Mouse (Mus musculus) hindbrain, postnatal 0 days (tissue): ENCODE results near the gene Eef1akmt2. TPM values are rescaled to one million over a fixed set of nuclear protein-coding genes. Genes with fewer than 3 reads are reported as not detected.

ENCODE experiments used
- ATAC-seq: fragments of 200-750 bp; cut with Nextera tagmentation; 2 replicates; pipeline ENCODE4 v1.8.0; 2017; ENCODE audit warnings: mild to moderate bottlenecking, moderate TSS enrichment, moderate library complexity
- DNase-seq: peaks from one replicate; pipeline ENCODE4 v3.0.0-alpha.2; 2015; ENCODE audit warnings: low spot score
- H3K27ac ChIP-seq: fragments of 300-500 bp; sonication (generic); 2 replicates; pipeline ENCODE4 v1.5.1; 2014; ENCODE audit warnings: mild to moderate bottlenecking
- H3K27me3 ChIP-seq: fragments of 300-500 bp; sonication (generic); 2 replicates; pipeline ENCODE4 v1.6.1; 2014; ENCODE audit warnings: low read length, mixed read lengths; ENCODE audit not compliant: insufficient read depth
- H3K36me3 ChIP-seq: fragments of 300-500 bp; sonication (generic); 2 replicates; pipeline ENCODE4 v1.6.1; 2014; ENCODE audit warnings: low read length, mixed read lengths; ENCODE audit not compliant: insufficient read depth
- H3K4me1 ChIP-seq: fragments of 300-500 bp; sonication (generic); 2 replicates; pipeline ENCODE4 v1.6.1; 2014; ENCODE audit warnings: antibody characterized with exemption, low read length, mixed read lengths; ENCODE audit not compliant: insufficient read depth
- H3K4me2 ChIP-seq: fragments of 300-500 bp; sonication (generic); 2 replicates; pipeline ENCODE4 v1.6.1; 2014; ENCODE audit warnings: low read depth, mild to moderate bottlenecking, low read length, moderate library complexity, mixed read lengths
- H3K4me3 ChIP-seq: fragments of 300-500 bp; sonication (generic); 2 replicates; pipeline ENCODE4 v1.5.1; 2014; ENCODE audit warnings: low read length
- H3K9ac ChIP-seq: fragments of 300-500 bp; sonication (generic); replicated peaks from 2 replicates; pipeline ENCODE4 v1.6.1; 2014; ENCODE audit warnings: mild to moderate bottlenecking, low read length, moderate library complexity, mixed read lengths
- H3K9me3 ChIP-seq: fragments of 300-500 bp; sonication (generic); 2 replicates; pipeline ENCODE4 v1.6.1; 2016; ENCODE audit warnings: low read length, mixed read lengths
- CTCF ChIP-seq: IDR thresholded peaks from 2 replicates; pipeline ENCODE4 v1.5.1; 2016; ENCODE audit warnings: antibody characterized with exemption, control low read depth, low read depth
- WGBS: fragments of 180-500 bp; shearing (Covaris S2); extraction: QIAGEN DNeasy Blood & Tissue Kit; methylation state at CpG from one replicate; pipeline ENCODE4 v1.1.7; 2014; 5-methylcytosine and 5-hydroxymethylcytosine counted together
- polyA plus RNA-seq: library from polyadenylated mRNA; unstranded; fragments of >200 nt; fragmentation: Nextera tagmentation; extraction: Ambion mirVana; gene quantifications from 2 replicates; pipeline ENCODE4 v1.2.1, GENCODE M21; 2015
- total RNA-seq: library from RNA; depleted of rRNA; stranded (reverse); fragments of >200 nt; gene quantifications from 2 replicates; pipeline ENCODE4 v1.2.3, GENCODE M21; 2014

Gene Eef1akmt2
- total and polyA plus RNA-seq, 2 experiments from 2014 or later: 34.0 to 76.7 TPM

DNA sequence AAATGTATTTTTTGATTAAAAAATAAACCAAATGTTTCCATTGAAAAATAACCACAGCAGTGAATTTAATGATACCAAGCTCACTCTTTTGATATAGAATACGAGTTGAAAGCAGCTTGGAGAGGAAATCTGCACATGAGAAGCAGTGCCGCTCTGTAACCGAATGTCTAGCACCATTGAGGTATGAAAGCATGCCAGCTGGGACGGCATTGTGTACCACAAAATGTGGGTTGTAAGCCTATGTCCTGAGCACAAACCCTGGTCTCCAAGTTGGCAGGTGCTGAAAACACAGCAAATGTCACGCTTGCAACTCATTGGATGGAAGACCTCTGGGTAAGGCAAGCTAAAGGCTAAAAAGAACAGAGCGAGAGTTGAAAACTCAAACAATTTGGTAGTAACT is 35.4 kb downstream of the Eef1akmt2 start:
- H3K27ac ChIP-seq: no peak overlapping the region
- H3K27me3 ChIP-seq: no peaks in the 10 kb centered on the region
- no peaks in the 10 kb centered on the region for H3K36me3 ChIP-seq
- 0 out of 2 replicates have a peak, but pooled peaks cover 3% of the 10 kb centered on the region for H3K4me1 ChIP-seq
- no peak overlapping the region for H3K4me2 ChIP-seq
- H3K9ac ChIP-seq: no peak overlapping the region
- WGBS: 67% methylated on average over 6 of the region's 6 CpGs
- TF ChIP-seq CTCF: no peak
- DNase-seq: no peak
- H3K9me3 ChIP-seq: no peaks in the 10 kb centered on the region
- H3K4me3 ChIP-seq: no peak overlapping the region
- ATAC-seq: no peak

- no peaks in the 10 kb centered on the region for H3K27me3 ChIP-seq
- 0 out of 2 replicates have a peak, but pooled peaks cover 3% of the 10 kb centered on the region for H3K4me1 ChIP-seq
- H3K4me3 ChIP-seq: no peak overlapping the region
- DNase-seq (no peak), ATAC-seq (no peak)
- H3K9me3 ChIP-seq: no peaks in the 10 kb centered on the region
- H3K4me2 ChIP-seq: no peak overlapping the region
- no peaks in the 10 kb centered on the region for H3K36me3 ChIP-seq
- WGBS: 65% methylated on average over 2 of the region's 2 CpGs
- no peak overlapping the region for H3K27ac ChIP-seq
- TF ChIP-seq CTCF: no peak
- no peak overlapping the region for H3K9ac ChIP-seq
Measured at GRCm38 (mm10) chr7:132816528-132816927, 35.9 kb downstream of the Eef1akmt2 start.

GRCm38 (mm10) chr7:132815081-132815480 is 37.4 kb downstream of the Eef1akmt2 start:
- ATAC-seq: no peak
- WGBS: 82% methylated on average over 5 of the region's 5 CpGs

GRCm38 (mm10) chr7:132814089-132814450 is 38.4 kb downstream of the Eef1akmt2 start:
- H3K9me3 ChIP-seq: no peaks in the 10 kb centered on the region

More at GRCm38 (mm10) chr7:132815081-132815480, 37.4 kb downstream of the Eef1akmt2 start:
- Histone ChIP-seq H3K4me3 (no peak overlapping the region), H3K27ac (no peak overlapping the region), H3K27me3 (no peaks in the 10 kb centered on the region), H3K9me3 (no peaks in the 10 kb centered on the region), H3K4me2 (no peak overlapping the region), H3K9ac (no peak overlapping the region), H3K36me3 (no peaks in the 10 kb centered on the region), H3K4me1 (0 out of 2 replicates have a peak, but pooled peaks cover 3% of the 10 kb centered on the region)
- no peak for DNase-seq
- peak; percentile 15; the same call in 1 of the 2 replicates for TF ChIP-seq CTCF

DNA sequence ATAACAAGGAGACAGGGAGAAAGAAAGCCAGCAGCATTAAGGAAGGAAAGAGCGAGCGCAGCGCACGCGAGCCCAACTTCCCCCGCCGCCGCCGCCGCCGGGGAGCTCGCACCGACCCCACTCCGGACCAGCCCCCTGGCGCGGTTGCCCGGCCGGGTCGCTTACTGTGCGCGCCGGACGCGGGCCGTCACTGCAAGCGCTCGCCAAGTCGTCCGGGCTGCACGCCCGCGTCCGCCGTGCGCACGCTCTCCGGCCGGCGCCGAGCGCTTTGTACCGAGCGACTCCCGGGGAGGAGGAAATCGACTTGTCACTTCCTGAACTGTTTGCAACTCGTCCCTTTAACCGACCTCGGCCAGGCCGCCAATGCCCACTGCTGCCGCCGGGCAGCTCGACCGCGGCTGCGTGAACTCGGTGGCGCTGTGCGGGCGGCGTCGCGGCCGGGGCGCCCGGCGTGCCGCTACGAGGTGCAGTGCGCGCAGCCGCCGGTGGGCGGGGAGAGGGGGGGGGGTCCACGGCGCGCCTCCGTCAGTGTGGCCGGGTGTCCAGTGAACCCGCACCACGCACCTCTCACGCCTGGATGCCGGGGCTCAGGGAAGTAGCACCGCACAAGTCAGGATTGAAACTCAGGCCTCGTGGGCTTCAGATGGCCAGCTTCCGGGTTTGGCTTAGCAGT is 38.9 kb downstream of the Eef1akmt2 start, which contains the start of gene Fam53b:
Fam53b (minus strand) TSS at position 471 of the 673 bp plus-strand sequence.
- peak; percentile 73 for ATAC-seq
- H3K9ac ChIP-seq: peak within 1 kb of the TSS; percentile 65
- peaks cover 12% of the 10 kb centered on the region for H3K4me1 ChIP-seq
- DNase-seq: peak; percentile 84
- H3K36me3 ChIP-seq: no peaks in the 10 kb centered on the region
- H3K27ac ChIP-seq: peak within 1 kb of the TSS; percentile 90
- no peaks in the 10 kb centered on the region for H3K27me3 ChIP-seq
- H3K9me3 ChIP-seq: no peaks in the 10 kb centered on the region
- WGBS: under 1% methylated on average over 71 of the region's 85 CpGs
- TF ChIP-seq CTCF: no peak
- H3K4me2 ChIP-seq: peak within 1 kb of the TSS; percentile 85
- H3K4me3 ChIP-seq: peak within 1 kb of the TSS; percentile 75

More at GRCm38 (mm10) chr7:132814089-132814450, 38.4 kb downstream of the Eef1akmt2 start:
- Histone ChIP-seq H3K4me3 (peak overlapping the region; percentile 75), H3K9ac (peak overlapping the region; percentile 65), H3K36me3 (no peaks in the 10 kb centered on the region), H3K27ac (peak overlapping the region; percentile 90), H3K4me2 (peak overlapping the region; percentile 85), H3K27me3 (no peaks in the 10 kb centered on the region), H3K4me1 (peaks cover 7% of the 10 kb centered on the region; the same call in 1 of the 2 replicates)
- WGBS: 3% methylated on average over 7 of the region's 7 CpGs
- no peak for DNase-seq
- TF ChIP-seq CTCF: peak; percentile 16; the same call in 1 of the 2 replicates
- no peak for ATAC-seq

DNA sequence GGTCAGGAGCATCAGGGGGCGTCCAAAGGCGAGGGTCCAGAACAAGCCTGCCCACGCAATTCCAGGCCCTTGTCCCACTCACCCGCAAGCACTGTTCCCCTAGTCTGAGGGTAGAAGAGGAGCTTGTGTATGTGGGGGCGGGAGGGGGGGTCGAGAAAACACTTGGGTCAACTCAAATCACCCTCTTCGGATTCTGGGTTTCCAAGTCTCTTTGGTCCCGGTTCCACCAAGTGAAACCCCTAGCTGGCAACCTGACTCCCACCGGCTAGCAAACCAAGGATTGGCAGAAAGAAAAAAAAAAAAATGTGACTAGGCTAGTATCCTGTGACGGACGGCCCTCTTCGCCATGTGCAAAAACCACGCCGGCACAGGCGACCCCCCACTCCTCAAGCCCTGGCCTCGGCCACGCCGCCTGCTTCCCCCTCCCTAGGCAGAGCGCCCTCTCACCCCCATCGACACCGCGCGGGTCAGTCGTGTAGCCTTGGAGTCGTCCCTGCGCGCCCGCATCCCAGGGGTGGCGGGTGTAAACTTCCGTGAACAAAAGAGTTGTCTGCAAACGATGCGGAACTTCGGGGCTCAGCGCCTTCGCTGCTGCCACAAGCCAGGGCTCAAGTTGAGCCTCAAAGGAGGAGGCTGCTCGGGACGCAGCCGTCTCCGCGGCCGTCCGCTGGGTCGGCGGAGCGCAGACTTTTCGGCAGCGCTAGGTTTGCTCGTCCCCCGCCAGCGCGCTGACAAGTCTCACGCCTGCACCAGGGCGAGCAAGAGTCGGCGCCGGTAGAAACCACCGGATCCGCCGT is 39.7 kb downstream of the Eef1akmt2 start:
- DNase-seq: peak; percentile 61
- no peak for TF ChIP-seq CTCF
- Histone ChIP-seq H3K4me3 (peak overlapping the region; percentile 75), H3K4me2 (peak overlapping the region; percentile 85), H3K9ac (peak overlapping the region; percentile 65), H3K4me1 (peaks cover 16% of the 10 kb centered on the region), H3K36me3 (no peaks in the 10 kb centered on the region), H3K27me3 (no peaks in the 10 kb centered on the region), H3K27ac (peak overlapping the region; percentile 90), H3K9me3 (no peaks in the 10 kb centered on the region)
- WGBS: under 1% methylated on average over 59 of the region's 59 CpGs
- peak; percentile 22; the same call in 1 of the 2 replicates for ATAC-seq
